Mouse (Mus musculus) cerebellum, adult 11-12 months (tissue): ENCODE data around the gene Rrp9.
"Not testable (repeated sequence)": the region's sequence is repeated elsewhere in the genome, so short reads cannot be mapped to it uniquely, and the experiment has no call there.

Experiments
- DNase-seq: peaks from one replicate; pipeline ENCODE4 v3.0.0; 2022

The Rrp9 gene

DNA sequence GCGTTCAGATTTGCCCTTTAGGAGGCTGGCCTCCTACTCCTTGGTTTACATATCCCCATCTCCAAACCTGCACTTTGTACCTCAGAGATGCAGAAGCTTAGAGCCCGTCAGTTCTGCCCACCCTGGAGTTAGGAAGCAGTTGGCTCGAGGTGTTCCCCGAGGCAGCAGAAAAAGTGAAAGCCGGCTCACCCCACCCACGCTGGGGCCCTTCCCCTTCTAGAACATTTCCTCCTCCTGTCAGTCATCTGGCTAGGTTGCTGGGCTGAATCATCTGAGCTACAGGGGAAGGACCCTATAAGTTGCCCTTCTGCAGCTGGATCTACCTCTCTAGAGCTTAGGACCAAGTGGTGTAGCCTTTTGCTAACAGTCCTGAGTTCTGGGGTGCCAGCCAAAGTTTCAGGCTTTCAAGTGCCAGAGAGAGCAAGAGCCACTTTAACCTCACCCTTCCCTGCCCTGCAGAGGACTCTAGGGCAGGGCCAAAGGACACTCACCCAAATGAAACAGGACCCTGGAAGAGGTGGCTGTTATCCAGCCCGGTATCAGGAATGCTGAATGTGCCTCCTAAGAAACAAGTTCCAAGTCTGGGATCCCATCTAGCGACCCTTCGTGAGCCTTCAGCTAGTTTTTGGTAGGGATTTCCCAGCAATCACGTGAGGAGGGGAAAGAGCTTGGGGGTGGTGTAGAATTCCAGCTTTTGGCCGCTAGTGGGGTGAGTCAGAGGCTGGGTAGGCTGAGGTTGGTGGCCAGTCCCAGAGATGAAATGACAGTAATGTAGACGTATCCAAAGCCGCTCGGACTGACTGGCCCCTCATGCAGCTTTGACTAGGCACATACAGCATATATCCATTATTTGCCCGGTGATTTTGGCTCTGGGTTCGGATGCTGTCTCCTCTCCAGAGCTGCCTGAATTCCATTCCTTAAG is 500 bp downstream of the Rrp9 start:
- DNase-seq: peak; percentile 73

DNA sequence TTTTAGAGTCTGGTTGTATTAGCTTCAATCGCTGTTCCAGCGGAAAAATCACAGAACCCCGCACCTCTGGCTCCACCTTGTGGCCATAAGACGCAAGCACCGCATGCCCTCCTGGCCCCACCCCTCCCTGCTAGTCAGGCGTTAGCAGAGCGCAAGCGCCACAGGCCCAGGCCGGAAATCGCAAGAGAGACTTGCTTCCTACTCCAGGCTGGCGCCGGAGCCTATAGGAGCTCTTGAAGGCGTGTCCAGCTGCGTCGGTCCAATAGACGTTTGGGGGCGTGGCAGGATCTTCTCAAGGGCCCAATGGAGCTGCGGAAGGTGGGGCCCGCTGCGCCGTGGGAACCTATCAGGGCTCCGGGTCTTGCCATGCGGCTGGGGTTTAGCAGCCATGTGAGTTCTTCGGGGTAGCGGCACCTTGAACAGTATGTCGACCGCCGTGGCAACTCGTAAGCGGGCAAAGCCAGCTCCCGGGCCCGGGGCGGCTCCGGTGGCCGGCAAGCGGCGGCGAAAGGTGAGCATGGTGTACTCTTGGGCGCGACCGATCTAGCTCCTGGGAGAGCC is 1.2 kb downstream of the Rrp9 start, which contains the start of gene Parp3:
Parp3 (minus strand) TSS at position 26 of the 561 bp plus-strand sequence.
- DNase-seq: peak; percentile 100

DNA sequence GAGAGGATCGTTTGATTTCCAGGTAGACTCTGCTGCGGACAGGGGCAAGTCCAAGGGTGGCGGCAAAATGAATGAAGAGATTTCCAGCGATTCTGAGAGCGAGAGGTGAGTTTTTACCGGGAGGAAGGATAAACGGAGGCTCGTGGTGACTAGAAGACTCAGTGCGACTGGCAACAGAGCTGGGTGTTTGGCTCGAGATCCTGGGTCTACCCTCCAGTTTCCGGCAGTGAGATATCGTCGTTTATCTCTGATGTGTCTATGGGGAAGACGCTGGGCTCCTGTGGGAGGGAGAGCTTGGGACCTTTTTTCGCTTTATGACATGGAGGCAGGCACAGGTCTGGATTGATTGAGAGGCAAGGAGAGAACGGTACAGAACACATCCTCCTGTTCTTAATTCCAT is 1.9 kb downstream of the Rrp9 start:
- DNase-seq: no peak

DNA sequence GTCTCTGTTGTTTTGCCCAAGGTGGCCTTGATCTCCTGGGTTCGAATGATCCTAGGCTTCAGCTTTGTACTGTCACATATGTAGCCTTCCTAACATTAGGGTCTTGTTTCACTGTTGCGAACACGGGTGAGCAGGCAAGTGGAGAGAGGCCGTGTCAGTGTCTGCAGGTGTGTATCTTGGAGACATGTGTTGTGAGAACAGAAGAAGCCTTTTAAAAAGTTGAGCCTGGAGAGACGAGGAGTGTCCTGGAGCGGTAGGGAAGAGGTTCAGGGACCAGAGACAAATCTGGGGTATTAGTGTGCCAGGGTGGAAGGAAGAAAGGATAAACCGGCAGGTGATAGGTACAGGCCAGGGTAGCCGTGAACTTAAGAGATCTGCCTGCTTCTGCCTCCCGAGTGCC is 2.3 kb downstream of the Rrp9 start:
- DNase-seq: no peak

DNA sequence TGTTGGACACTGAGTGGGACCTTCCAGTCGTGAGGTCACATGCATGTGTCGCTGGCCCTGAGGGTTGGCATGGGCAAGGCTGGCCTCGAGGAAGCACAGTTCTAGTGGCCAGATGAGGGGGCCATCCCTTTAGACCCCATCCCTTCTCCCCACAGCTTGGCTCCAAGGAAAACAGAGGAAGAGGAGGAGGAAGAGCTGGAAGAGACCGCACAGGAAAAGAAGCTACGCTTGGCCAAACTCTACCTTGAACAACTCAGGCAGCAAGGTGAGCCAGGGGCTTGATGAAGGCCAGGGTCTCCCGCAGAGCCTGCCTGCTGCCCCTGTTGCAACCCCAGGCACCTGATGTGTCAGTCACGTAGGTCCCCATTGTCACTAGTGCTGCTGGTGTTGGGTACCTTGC is 4.8 kb downstream of the Rrp9 start:
- peak; percentile 24 for DNase-seq

DNA sequence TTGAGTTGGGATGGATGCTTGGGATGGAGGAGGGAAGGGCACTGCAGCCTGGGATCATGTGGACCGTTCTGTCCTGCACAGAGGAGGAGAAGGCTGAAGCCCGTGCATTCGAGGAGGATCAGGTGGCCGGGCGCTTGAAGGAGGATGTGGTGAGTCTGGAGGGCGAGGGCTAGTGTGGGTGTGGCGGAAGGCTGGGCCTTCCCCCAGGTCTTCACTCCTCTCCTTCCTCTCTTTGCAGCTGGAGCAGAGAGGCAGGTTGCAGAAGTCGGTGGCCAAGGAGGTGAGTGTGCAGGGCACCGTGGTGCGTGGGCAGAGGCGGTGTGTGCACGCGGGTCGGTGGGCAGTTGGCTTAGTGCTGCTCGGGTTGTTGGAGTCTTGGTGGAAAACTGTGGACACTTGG is 5.3 kb downstream of the Rrp9 start:
- DNase-seq: no peak

DNA sequence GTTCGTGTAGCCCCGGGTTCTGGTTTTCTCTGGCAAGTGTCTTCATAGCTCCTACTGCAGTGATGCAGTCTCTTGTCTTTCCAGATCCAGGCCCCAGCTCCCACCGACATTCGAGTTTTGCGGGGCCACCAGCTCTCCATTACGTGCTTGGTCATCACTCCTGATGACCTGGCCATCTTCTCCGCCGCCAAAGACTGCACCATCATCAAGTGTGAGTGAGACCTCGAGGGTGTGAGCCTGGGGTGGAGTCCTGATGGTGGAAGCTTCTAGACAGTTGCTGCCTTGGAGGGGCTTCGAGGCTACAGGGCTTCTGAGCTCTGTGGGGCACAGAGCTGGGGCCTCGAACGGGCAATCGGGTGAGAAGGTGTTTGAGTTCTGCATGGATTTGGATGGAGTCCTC is 5.9 kb downstream of the Rrp9 start:
- no peak for DNase-seq

DNA sequence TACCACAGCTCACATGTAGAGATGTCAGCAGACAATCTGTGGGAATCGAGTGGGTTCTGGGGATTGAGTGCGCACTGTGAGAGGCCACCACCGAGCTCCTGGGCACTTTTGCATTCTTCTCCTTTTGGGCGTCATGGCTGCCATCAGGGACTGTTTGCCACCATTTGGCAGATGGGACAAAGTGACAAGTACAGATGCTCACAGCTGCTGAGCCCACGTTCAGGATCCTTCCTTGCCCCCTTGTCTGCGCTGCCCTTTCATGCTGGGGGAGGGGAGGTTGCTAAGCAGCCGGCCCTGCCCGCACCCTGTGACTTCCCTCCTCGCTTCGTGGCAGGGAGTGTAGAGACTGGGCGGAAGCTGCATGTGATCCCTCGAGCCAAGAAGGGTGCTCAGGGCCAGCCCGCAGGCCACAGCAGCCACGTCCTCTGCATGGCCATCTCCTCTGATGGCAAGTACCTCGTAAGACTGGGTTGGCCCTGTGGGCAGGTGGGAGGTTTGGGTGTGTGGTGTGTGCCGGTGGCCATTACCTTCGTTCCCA is 6.9 kb downstream of the Rrp9 start:
- DNase-seq: no peak

DNA sequence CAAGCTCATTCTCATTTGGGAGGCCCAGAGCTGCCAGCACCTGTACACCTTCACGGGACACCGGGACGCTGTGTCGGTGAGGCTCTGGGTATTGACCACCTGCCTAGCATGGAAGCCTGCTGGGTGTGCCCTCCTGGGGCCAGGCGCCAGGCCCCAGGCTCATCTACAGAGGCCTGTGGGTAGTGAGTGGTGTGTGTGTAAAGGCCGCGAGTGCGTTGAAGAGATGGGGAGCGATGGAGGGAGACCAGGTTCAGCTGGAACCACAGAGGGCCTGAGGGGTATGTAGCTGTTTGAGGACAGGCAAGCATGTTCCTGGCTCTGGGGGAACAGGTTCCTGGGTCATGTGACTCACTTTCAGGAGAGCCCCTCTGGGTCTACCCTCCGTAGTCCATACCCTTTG is 7.4 kb downstream of the Rrp9 start:
- DNase-seq: no peak

DNA sequence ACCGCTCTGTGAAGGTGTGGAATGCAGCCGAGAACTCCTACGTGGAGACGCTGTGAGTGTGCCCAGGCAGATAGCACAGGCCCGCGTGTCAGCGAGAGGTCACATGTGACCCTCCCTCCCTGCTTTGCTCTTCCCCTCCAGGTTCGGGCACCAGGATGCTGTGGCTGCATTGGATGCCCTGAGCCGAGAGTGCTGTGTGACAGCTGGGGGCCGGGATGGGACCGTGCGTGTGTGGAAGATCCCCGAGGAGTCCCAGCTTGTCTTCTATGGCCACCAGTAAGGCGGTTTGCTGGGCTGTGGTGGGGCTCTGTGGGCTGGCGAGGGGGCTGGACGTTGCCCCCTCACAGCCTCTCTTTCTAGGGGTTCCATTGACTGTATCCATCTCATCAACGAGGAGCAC is 7.8 kb downstream of the Rrp9 start:
- DNase-seq: no peak

DNA sequence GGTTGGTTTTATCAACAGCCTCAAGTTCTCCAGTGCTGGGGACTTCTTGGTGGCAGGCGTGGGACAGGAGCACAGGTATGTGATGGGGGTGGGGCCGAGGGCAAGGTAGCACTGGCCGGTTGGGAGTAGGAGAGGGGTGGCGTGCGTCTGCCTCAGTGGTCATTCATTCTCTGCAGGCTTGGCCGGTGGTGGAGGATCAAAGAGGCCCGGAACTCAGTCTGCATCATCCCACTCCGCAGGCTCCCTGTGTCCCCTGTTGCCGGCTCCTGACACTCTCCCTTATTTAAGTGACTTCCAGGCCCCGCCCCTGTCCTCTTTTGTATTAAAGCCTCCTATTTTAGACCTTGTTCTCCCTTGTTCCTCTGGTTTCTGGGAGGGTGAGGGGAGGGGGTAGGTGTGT is 9.3 kb downstream of the Rrp9 start:
- no peak for DNase-seq

DNA sequence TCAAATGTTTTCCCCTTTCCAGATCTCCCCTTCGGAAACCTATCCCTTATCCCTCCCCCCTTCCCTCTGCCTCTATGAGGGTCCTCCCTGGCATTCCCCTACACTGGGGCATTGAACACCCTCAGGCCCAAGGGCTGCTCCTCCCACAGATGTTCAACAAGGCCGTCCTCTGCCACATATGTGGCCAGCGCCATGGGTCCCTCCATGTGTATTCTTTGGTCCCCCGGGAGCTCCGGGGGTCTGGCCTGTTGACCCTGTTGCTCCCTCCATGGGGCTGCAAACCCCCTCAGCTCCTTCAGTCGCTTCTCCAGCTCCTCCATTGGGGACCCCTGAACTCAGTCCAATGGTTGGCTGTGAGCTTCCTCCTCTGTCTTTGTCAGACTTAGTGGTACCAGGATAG is 11.8 kb downstream of the Rrp9 start:
- DNase-seq: not testable (repeated sequence)

DNA sequence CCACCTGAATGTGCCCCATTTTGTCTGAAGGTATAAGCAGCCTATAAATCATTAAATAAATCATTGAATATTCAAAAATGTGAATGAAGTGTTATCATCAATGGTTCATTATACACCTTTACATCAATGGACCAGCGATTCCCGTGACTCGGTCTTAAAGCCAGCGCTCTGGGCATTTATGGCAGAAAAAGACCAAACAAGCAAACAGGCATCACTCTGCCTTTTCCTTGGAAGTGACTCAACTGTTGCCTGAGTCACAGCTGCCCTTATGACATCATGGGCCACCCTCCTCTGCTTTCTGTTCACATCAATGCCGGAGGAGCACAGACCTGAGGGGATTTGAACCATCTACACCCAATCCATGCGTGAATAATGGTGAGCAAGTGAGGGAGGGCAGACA is 23.9 kb downstream of the Rrp9 start, which contains the start of gene Iqcf1:
Iqcf1 (plus strand) TSS at position 301 of the 400 bp plus-strand sequence.
- no peak for DNase-seq

DNA sequence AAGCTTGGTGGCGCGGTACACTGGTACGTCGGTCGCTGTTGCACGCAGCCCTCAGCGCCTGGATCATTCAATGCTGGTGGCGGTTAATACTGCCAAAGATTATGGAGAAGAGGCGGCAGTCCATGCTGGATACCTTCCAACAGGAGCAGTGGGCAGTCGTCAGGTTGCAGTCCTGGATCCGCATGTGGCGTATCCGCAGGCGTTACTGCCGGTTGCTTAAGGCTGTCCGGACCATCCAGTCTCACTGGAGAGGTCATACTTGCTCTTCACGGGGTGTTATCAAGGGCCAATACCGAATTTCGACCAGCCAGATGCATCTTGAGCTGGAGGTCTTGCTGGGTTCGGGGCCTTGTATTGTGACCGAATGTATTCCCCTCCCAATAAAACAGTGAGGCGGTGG is 26.1 kb downstream of the Rrp9 start:
- DNase-seq: no peak

DNA sequence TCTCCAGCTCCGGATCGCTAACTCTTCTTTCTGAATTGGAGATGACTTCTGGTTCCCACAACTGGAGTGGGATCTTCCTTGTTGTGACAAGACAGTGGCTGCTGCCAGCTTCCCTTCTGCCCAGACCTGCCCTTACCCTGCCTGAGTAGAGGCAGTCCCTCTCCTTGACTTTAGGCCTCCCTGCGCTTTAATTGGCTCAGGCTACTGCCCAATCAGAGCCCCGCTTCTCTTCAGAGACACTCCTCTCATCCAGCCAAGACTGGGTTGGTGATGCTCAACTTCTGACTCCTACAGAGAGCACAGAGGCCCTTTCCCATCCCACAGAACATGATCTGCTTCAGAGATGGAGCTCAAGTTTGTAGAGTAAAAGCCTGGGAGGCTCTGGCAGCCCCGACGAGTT is 28.5 kb downstream of the Rrp9 start:
- DNase-seq: no peak

DNA sequence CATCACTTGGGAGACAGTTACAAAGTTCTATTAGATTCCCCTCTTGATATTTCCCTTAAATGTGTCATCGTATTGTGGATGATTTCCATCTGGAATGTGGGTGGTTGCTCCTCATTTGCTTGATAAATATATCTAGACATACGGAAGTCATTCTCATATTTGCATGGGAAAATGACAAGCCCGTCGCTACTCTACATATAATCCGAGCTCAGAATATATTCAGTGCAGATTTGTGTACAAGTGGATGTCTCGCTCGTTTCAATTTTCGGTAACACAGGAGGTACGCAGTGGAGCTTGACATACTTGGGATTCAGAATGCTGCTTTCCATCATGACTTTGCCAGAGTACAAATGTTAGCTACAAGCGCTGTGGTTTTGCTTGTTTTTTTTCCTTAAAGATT is 33.6 kb downstream of the Rrp9 start:
- no peak for DNase-seq

DNA sequence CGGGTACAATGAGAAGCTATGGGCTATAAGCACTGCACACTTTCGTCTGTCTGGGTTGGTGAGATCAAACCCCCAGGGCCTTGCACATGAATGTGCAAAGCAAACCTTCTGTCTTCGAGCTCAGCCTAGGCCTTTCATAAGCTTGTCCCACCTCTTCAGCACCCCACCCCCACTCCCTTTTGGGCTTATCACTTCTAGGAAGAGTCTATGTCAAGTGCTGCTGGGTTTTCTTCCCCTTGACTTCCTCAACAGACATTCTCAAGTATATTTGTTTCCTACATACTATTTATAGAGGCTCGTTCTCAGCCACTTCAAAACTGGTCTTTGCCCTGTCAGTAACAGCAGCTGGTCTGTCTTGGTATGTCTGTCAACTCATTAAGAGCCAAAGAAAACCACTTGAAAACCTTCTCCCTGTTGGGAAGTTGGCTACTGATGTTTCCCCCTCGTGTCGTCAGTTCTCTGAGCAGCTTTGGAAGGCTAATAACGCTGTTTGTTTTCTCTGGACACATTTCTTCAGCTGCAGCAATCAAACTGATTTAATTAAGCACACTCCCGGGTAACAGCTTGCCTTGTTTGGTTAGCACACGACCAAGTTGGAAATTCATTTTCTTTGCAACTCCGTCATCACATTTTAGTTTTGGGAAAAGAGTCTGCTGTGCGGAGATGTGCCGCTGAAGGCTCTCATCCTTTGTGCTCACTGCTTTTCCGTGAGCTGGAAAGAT is 37.1 kb downstream of the Rrp9 start:
- no peak for DNase-seq

DNA sequence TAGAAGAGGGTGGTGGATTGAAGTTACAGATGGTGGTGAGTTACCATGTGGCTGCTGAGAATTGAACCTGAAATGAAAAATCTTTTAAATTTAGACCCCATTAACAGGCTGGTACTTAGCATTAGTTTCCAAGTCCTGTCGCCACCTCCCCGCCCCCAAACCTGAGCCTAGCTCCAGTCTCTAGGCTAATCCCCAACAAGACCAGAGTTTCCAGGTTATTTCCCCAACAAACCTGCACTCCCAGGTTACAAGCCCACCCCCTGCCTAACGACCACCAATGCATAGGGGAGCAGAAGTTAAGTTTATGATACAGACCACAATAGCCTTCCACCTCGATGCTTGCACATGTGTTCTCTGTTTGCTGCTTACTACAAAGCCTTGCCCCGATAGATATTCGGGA is 37.8 kb downstream of the Rrp9 start:
- DNase-seq: no peak

DNA sequence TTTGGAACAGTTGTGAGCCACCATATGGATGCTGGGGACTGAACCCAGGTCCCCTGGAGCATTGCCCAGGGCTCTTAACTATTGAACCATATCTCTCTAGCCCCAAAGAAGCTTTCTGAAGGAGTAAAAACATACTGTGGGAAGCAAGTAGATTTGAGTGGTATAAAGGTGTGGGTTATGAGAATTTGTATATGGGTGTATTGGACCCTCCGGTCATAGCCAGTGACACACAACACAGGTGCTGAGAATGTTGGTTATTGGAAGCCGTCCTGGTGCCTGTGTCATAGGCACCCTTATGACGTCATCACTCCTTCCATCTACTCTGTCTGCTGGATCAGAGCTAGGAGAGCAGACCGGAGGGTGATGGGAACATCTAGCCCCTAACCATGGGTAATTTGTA is 38.5 kb downstream of the Rrp9 start, which contains the start of gene Iqcf5:
Iqcf5 (plus strand) TSS at position 301 of the 400 bp plus-strand sequence.
- DNase-seq: no peak

DNA sequence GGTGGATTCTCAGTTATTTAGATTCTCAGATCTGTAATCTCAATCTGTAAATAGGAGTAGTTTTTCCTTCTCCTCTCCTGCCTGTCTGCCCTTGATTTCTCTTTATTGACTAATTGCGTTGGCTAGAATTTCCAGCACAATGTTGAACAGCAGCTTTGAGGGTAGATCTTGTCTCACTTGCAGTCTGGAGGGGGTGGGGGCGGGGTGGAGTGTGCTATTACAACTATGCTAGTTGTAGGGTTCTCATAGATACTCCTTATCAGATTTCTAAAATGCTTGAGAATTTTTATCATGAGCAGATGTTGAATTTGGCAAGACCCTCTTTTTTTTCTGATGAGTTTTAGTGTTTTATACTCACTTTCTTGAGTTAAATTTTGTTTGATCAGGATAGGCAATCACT is 43.7 kb downstream of the Rrp9 start:
- no peak for DNase-seq

DNA sequence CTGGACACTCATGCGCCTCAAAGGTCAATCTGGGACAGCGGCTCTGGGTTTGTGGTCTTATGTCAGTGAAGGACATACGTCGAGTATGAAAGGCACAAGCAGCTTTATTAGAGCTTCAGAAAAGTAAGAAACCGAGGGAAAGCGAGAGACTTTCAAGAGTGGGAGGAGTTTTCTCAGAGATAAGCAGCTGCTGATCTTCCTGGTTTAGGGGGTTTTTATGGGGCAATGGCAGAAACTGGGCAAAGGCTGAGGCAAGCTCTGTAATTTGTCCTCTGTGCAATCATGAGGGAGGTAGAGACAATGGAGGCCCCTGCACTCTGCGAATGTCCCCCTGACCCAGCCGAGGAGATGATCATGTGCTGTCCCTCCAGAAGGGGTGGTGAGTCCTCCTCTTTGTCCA is 44.1 kb downstream of the Rrp9 start:
- DNase-seq: no peak

DNA sequence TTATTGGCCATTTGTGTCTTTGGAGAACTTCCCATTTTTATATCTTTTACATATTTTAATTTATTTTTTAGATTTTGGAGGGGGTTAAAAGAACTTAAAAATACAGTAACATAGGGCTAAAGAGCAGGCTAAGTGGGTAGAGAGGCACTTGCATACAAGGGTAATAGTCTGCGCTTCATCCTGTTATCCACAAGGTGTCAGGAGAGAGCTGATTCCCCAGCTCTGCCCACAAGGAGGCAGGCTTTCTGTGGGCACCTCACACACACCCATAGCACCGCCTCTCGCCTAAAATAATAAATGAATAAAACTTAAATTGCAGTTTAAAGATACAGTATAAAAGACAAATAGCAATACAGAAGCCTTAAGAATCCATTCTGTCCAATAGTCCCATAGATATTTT is 56.1 kb downstream of the Rrp9 start:
- DNase-seq: no peak

DNA sequence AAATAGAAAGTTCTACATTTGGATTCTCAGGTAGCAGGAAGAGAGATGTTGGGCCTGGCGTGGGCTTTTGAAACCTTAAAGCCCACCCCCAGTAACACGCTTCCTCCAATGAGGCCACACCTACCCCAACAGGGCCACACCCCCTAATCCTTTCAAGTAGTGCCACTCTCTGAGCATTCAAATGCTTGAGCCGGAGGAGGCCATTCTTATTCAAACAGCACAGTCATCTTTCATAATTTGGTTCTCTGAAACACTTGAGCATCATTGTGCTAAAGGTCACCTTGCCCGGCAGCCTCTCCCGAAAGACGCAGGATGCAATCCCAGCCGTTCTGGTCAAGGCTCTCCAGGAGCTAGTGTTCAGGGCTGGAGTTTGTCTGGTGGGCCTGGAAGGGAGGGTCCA is 58.5 kb downstream of the Rrp9 start:
- DNase-seq: no peak

DNA sequence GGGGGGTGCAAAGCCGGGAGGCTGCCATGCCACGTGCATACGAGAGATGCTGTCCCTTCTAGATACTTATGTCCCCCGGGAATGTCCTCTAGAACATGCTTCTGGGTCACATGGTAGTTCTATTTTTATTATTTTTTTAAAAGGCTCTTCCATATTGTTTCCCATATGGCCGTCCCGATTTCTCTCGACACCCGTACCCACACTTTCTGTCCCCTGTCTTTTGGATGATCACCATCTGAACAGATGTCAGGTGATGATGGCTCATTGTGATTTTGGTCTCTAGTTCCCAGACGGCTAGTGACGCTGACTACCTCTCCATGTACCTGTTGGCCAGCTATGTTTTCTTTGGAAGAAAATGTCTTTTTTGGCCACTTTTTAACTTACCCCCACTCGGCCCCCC is 59.2 kb downstream of the Rrp9 start:
- DNase-seq: no peak
